Mouse (Mus musculus): ENCODE measurements around the gene Olfr338.
"Not testable (repeated sequence)": the region's sequence is repeated elsewhere in the genome, so short reads cannot be mapped to it uniquely, and the experiment has no call there.

Gene Olfr338

GRCm38 (mm10) chr2:36373219-36373618 is at the start of gene Olfr338:
TSS of gene Olfr338 (plus strand) at chr2:36373519.
- no peaks in the 10 kb centered on the region for H3K36me3 ChIP-seq (ENCODE audit: control insufficient read depth, insufficient read depth, low read length, poor library complexity, severe bottlenecking)
- H3K27me3 ChIP-seq (ENCODE audit: control insufficient read depth, insufficient read depth, low read length, poor library complexity, severe bottlenecking): no peaks in the 10 kb centered on the region; the same call in 1 of the 2 replicates
- DNase-seq (ENCODE audit: low read depth, low spot score): no peak

- not testable (repeated sequence) for DNase-seq (ENCODE audit: low read depth, low spot score); H3K27me3 ChIP-seq (ENCODE audit: control insufficient read depth, insufficient read depth, low read length, poor library complexity, severe bottlenecking); H3K36me3 ChIP-seq (ENCODE audit: control insufficient read depth, insufficient read depth, low read length, poor library complexity, severe bottlenecking)
Observed at GRCm38 (mm10) chr2:36415174-36415573, 41.9 kb downstream of the Olfr338 start.

- not testable (repeated sequence) for DNase-seq (ENCODE audit: low read depth, low spot score); H3K36me3 ChIP-seq (ENCODE audit: control insufficient read depth, insufficient read depth, low read length, poor library complexity, severe bottlenecking); H3K27me3 ChIP-seq (ENCODE audit: control insufficient read depth, insufficient read depth, low read length, poor library complexity, severe bottlenecking)
Observed at GRCm38 (mm10) chr2:36415591-36415990, 42.3 kb downstream of the Olfr338 start.

GRCm38 (mm10) chr2:36418647-36419046 is 45.3 kb downstream of the Olfr338 start, which contains the start of gene Olfr339:
TSS of gene Olfr339 (plus strand) at chr2:36418947.
- no peaks in the 10 kb centered on the region for H3K36me3 ChIP-seq (ENCODE audit: control insufficient read depth, insufficient read depth, low read length, poor library complexity, severe bottlenecking)
- H3K27me3 ChIP-seq (ENCODE audit: control insufficient read depth, insufficient read depth, low read length, poor library complexity, severe bottlenecking): no peaks in the 10 kb centered on the region
- DNase-seq (ENCODE audit: low read depth, low spot score): no peak

Data from splenic B cell, adult 2 months (primary cell).